ENCODE assay signal across 18 mouse cellular contexts in genomic region chr8:119531973-119532372, GRCm38 (mm10). TPM values are rescaled to one million over a fixed set of nuclear protein-coding genes. Genes with fewer than 3 reads are reported as not detected.
DNase-seq lines count a peak whose midpoint lies in the region; ATAC-seq and TF ChIP-seq lines count a peak whose summit lies in the region.
"Had no signal": no experiment of that assay in that cellular context is flagged by ENCODE, and none has a peak within 500 bp of the region (broad histone marks: within the 10 kb centered on the region; RNA-seq: fewer than 3 reads in every experiment).

No protein-coding gene starts in this region.

- intact Hi-C loops in heart, postnatal 25 days (cut with DNase I): no loop called here
- intact Hi-C loops in left cerebral cortex, postnatal 36 days (cut with DNase I): loop anchor here (2.0 kb wide), 1 partner anchor 27 kb away; the partner anchor contains the start of gene Mbtps1

- H3K4me2 ChIP-seq in heart, embryonic 15.5 days: no peak overlapping the region
- H3K4me2 ChIP-seq in hindbrain, postnatal 0 days (ENCODE audit: low read depth, low read length): no peak overlapping the region
- H3K4me2 ChIP-seq: limb, embryonic 13.5 days; stomach, embryonic 15.5 days had no signal

- no peaks in the 10 kb centered on the region for H3K27me3 ChIP-seq in heart, embryonic 15.5 days
- no peaks in the 10 kb centered on the region for H3K27me3 ChIP-seq in hindbrain, postnatal 0 days (ENCODE audit: insufficient read depth, low read length)
- H3K27me3 ChIP-seq: limb, embryonic 13.5 days; stomach, embryonic 15.5 days had no signal

- H3K4me3 ChIP-seq in heart, embryonic 15.5 days: no peak overlapping the region
- H3K4me3 ChIP-seq in hindbrain, postnatal 0 days (ENCODE audit: low read length): no peak overlapping the region
- H3K4me3 ChIP-seq: limb, embryonic 13.5 days; stomach, embryonic 15.5 days had no signal

- DNase-seq in heart, postnatal 25 days (ENCODE audit: low spot score): no peak
- DNase-seq in frontal cortex, postnatal 10 days (ENCODE audit: low spot score in 2 of 2): peak; percentile 29 to 39
- peak; percentile 27 to 32 for DNase-seq in layer of hippocampus, postnatal 10 days (ENCODE audit: low spot score in 2 of 2)
- DNase-seq in left cerebral cortex, postnatal 36 days (ENCODE audit: low spot score in 2 of 2): peak; percentile 65 to 72
- no peak for DNase-seq in cerebellum, postnatal 36 days
- no peak for DNase-seq in hindbrain, postnatal 0 days (ENCODE audit: low spot score)
- DNase-seq: adrenal gland, postnatal 25 days; forebrain, postnatal 0 days; kidney, adult 9 months; liver, postnatal 0 days; lung, postnatal 4 days; thymus, postnatal 36 days had no signal

- H3K4me1 ChIP-seq in heart, embryonic 15.5 days (replicated peaks): no peaks in the 10 kb centered on the region
- no peaks in the 10 kb centered on the region for H3K4me1 ChIP-seq in hindbrain, postnatal 0 days (ENCODE audit: insufficient read depth, low read length)
- H3K4me1 ChIP-seq: limb, embryonic 13.5 days; stomach, embryonic 15.5 days had no signal

- H3K36me3 ChIP-seq in heart, embryonic 15.5 days: peaks cover 79% of the 10 kb centered on the region
- H3K36me3 ChIP-seq in hindbrain, postnatal 0 days (ENCODE audit: insufficient read depth, low read length): peaks cover 84% of the 10 kb centered on the region

- 0 out of 2 replicates have a peak, but pooled peaks have one; percentile 43 for ATAC-seq in heart, embryonic 15.5 days (replicated peaks; ENCODE audit: insufficient number of reproducible peaks, insufficient read depth, low FRiP score, low read depth)
- ATAC-seq in megakaryocyte-erythroid progenitor cell, adult 5-6 weeks (replicated peaks; ENCODE audit: low FRiP score, low TSS enrichment, poor library complexity, severe bottlenecking): no peak
- ATAC-seq in hindbrain, postnatal 0 days: no peak
- ATAC-seq: forebrain, postnatal 0 days; liver, postnatal 0 days had no signal

- H3K9ac ChIP-seq in heart, embryonic 15.5 days: no peak overlapping the region
- no peak overlapping the region for H3K9ac ChIP-seq in hindbrain, postnatal 0 days (replicated peaks; ENCODE audit: low read length)
- H3K9ac ChIP-seq: forebrain, postnatal 0 days; limb, embryonic 13.5 days; liver, postnatal 0 days; stomach, embryonic 15.5 days had no signal

- 60% methylated on average over 9 of the region's 9 CpGs for WGBS in heart, embryonic 15.5 days
- WGBS in hindbrain, postnatal 0 days: 88% methylated on average over 9 of the region's 9 CpGs

- H3K9me3 ChIP-seq in heart, embryonic 15.5 days (replicated peaks): no peaks in the 10 kb centered on the region
- H3K9me3 ChIP-seq in hindbrain, postnatal 0 days (ENCODE audit: low read length): no peaks in the 10 kb centered on the region
- H3K9me3 ChIP-seq: limb, embryonic 13.5 days; stomach, embryonic 15.5 days had no signal

- TF ChIP-seq CTCF in hindbrain, postnatal 0 days (IDR thresholded peaks at IDR 0.05; ENCODE audit: low read depth): no peak

- peak overlapping the region; percentile 21; the same call in 1 of the 2 replicates for H3K27ac ChIP-seq in heart, embryonic 15.5 days
- no peak overlapping the region for H3K27ac ChIP-seq in hindbrain, postnatal 0 days
- H3K27ac ChIP-seq: limb, embryonic 13.5 days; stomach, embryonic 15.5 days had no signal

RNA-seq across cellular contexts. Expression of gene Mbtps1, which starts 26.6 kb away (rescaled TPM):
- 57.2 and 75.0 TPM in 2 replicates for polyA plus RNA-seq in heart, embryonic 15.5 days (2015; fragmentation: Nextera tagmentation; extraction: Ambion mirVana)
- 10 to 100 TPM; 39.8 to 40.3 TPM for total RNA-seq in heart, postnatal 25 days (2021)
- total RNA-seq in layer of hippocampus, postnatal 10 days (2021): 10 to 100 TPM; 62.7 to 67.9 TPM
- total RNA-seq in left cerebral cortex, postnatal 36 days (2021): 10 to 100 TPM; 65.4 to 74.4 TPM
- total RNA-seq in megakaryocyte-erythroid progenitor cell, adult 5-6 weeks (2014; fragmentation: Nextera tagmentation): 58.2 and 97.1 TPM in 2 replicates
- 35.4 and 36.7 TPM in 2 replicates for total RNA-seq in megakaryocyte-erythroid progenitor cell, adult 5-6 weeks (2017)
- total RNA-seq in hindbrain, postnatal 0 days (2014; rRNA removed): 52.9 and 90.6 TPM in 2 replicates
- 42.6 and 44.9 TPM in 2 replicates for polyA plus RNA-seq in hindbrain, postnatal 0 days (2015; fragmentation: Nextera tagmentation; extraction: Ambion mirVana)

RNA-seq across cellular contexts. Expression of gene Slc38a8, which starts 30.5 kb away (rescaled TPM):
- not detected in 2 replicates for polyA plus RNA-seq in heart, embryonic 15.5 days (2015; fragmentation: Nextera tagmentation; extraction: Ambion mirVana)
- not detected for total RNA-seq in heart, postnatal 25 days (2021)
- under 1 TPM; 0.21 to 0.22 TPM for total RNA-seq in layer of hippocampus, postnatal 10 days (2021)
- total RNA-seq in left cerebral cortex, postnatal 36 days (2021): under 1 TPM; 0.29 to 0.81 TPM
- total RNA-seq in megakaryocyte-erythroid progenitor cell, adult 5-6 weeks (2014; fragmentation: Nextera tagmentation): not detected in 2 replicates
- total RNA-seq in megakaryocyte-erythroid progenitor cell, adult 5-6 weeks (2017): 0.38 TPM in 1 of 2 replicates, not detected in the other
- not detected in 2 replicates for total RNA-seq in hindbrain, postnatal 0 days (2014; rRNA removed)
- 0.10 TPM in 1 of 2 replicates, not detected in the other for polyA plus RNA-seq in hindbrain, postnatal 0 days (2015; fragmentation: Nextera tagmentation; extraction: Ambion mirVana)
- total RNA-seq: adrenal gland, postnatal 25 days; forebrain, postnatal 0 days; hematopoietic stem cell, adult 5-6 weeks had no signal
- polyA plus RNA-seq: liver, postnatal 0 days; neural tube, embryonic 14.5 days; stomach, embryonic 15.5 days had no signal

RNA-seq across cellular contexts. Expression of gene Hsdl1, which starts 43.0 kb away (rescaled TPM):
- 25.4 and 39.8 TPM in 2 replicates for polyA plus RNA-seq in heart, embryonic 15.5 days (2015; fragmentation: Nextera tagmentation; extraction: Ambion mirVana)
- 10 to 100 TPM; 18.7 to 20.1 TPM for total RNA-seq in heart, postnatal 25 days (2021)
- 10 to 100 TPM; 52.3 to 53.2 TPM for total RNA-seq in layer of hippocampus, postnatal 10 days (2021)
- total RNA-seq in left cerebral cortex, postnatal 36 days (2021): 10 to 100 TPM; 43.2 to 43.6 TPM
- 22.6 and 32.0 TPM in 2 replicates for total RNA-seq in megakaryocyte-erythroid progenitor cell, adult 5-6 weeks (2014; fragmentation: Nextera tagmentation)
- 36.1 and 52.6 TPM in 2 replicates for total RNA-seq in megakaryocyte-erythroid progenitor cell, adult 5-6 weeks (2017)
- 127 and 144 TPM in 2 replicates for total RNA-seq in hindbrain, postnatal 0 days (2014; rRNA removed)
- polyA plus RNA-seq in hindbrain, postnatal 0 days (2015; fragmentation: Nextera tagmentation; extraction: Ambion mirVana): 114 and 126 TPM in 2 replicates

RNA-seq across cellular contexts. Expression of gene Dnaaf1, which starts 43.1 kb away (rescaled TPM):
- 0.16 and 0.27 TPM in 2 replicates for polyA plus RNA-seq in heart, embryonic 15.5 days (2015; fragmentation: Nextera tagmentation; extraction: Ambion mirVana)
- total RNA-seq in heart, postnatal 25 days (2021): not detected
- total RNA-seq in layer of hippocampus, postnatal 10 days (2021): under 1 TPM; 0.45 to 0.57 TPM
- under 1 TPM; 0.10 to 0.18 TPM for total RNA-seq in left cerebral cortex, postnatal 36 days (2021)
- total RNA-seq in megakaryocyte-erythroid progenitor cell, adult 5-6 weeks (2014; fragmentation: Nextera tagmentation): 0.24 TPM in 1 of 2 replicates, not detected in the other
- 0.38 TPM in 1 of 2 replicates, not detected in the other for total RNA-seq in megakaryocyte-erythroid progenitor cell, adult 5-6 weeks (2017)
- 0.04 TPM in 1 of 2 replicates, not detected in the other for total RNA-seq in hindbrain, postnatal 0 days (2014; rRNA removed)
- polyA plus RNA-seq in hindbrain, postnatal 0 days (2015; fragmentation: Nextera tagmentation; extraction: Ambion mirVana): 0.42 and 0.48 TPM in 2 replicates
- total RNA-seq: forebrain, postnatal 0 days; hematopoietic stem cell, adult 5-6 weeks had no signal
- polyA plus RNA-seq: liver, postnatal 0 days had no signal

Comparison
In these comparisons a context has a peak if more than half of its experiments do, and no peak if none do; other contexts are left out.
1. DNase-seq: peak in frontal cortex, postnatal 10 days (2 of 2), layer of hippocampus, postnatal 10 days (2 of 2) and left cerebral cortex, postnatal 36 days (2 of 2); none in heart, postnatal 25 days (single experiment), cerebellum, postnatal 36 days (0 of 2) and hindbrain, postnatal 0 days (single experiment).